Mouse (Mus musculus) lung, adult 2 months (tissue): Measurements from ENCODE around the gene Ccnt1.

ENCODE experiments used
- CTCF ChIP-seq: fragments of 200-500 bp; IDR thresholded peaks from 2 replicates; pipeline ENCODE4 v1.5.1; 2011; ENCODE audit warnings: mild to moderate bottlenecking, low read length, control low read depth; ENCODE audit not compliant: insufficient read depth
- POLR2A ChIP-seq: fragments of 200-500 bp; IDR thresholded peaks from 2 replicates; pipeline ENCODE4 v1.6.1; 2011; ENCODE audit warnings: low read depth, mild to moderate bottlenecking, control low read depth, low read length, borderline replicate concordance; ENCODE audit errors: extremely low read depth

- TF ChIP-seq CTCF (no peak), POLR2A (no peak)
Observed at GRCm38 (mm10) chr15:98595049-98595448, 24.3 kb upstream of the Ccnt1 start.
